Comparison of ENCODE assay signal across 29 mouse cellular contexts in genomic region chr11:87978905-87979304, GRCm38 (mm10). TPM values are rescaled to one million over a fixed set of nuclear protein-coding genes. Genes with fewer than 3 reads are reported as not detected.
DNase-seq lines count a peak whose midpoint lies in the region; ATAC-seq and TF ChIP-seq lines count a peak whose summit lies in the region.
"Had no signal": no experiment of that assay in that cellular context is flagged by ENCODE, and none has a peak within 500 bp of the region (broad histone marks: within the 10 kb centered on the region; RNA-seq: fewer than 3 reads in every experiment).

No protein-coding gene starts in this region.

- no peak for DNase-seq in forebrain, postnatal 0 days
- DNase-seq in kidney, postnatal 0 days (ENCODE audit: low spot score): peak; percentile 28
- DNase-seq in kidney, adult 18-20 months: no peak
- DNase-seq in natural killer cell, adult 2 months (ENCODE audit: low spot score in 2 of 2): no peak
- DNase-seq: adrenal gland, postnatal 25 days; cerebellum, adult 9-10 months; gastrocnemius, postnatal 25 days; heart, adult 18-20 months; heart, postnatal 4 days; kidney, adult 9 months; kidney, postnatal 36 days; left cerebral cortex, postnatal 4 days; liver; lung, postnatal 10 days; thymus, postnatal 14 days had no signal

- H3K27me3 ChIP-seq in forebrain, postnatal 0 days (ENCODE audit: insufficient read depth, low read length): no peaks in the 10 kb centered on the region
- H3K27me3 ChIP-seq in forebrain, embryonic 15.5 days: no peaks in the 10 kb centered on the region
- no peaks in the 10 kb centered on the region for H3K27me3 ChIP-seq in kidney, postnatal 0 days (ENCODE audit: insufficient read depth, low read length)
- no peaks in the 10 kb centered on the region for H3K27me3 ChIP-seq in neural tube, embryonic 13.5 days
- H3K27me3 ChIP-seq in neural tube, embryonic 15.5 days (replicated peaks): no peaks in the 10 kb centered on the region
- H3K27me3 ChIP-seq: liver, embryonic 15.5 days; midbrain, embryonic 12.5 days had no signal

- peaks cover 1% of the 10 kb centered on the region; the same call in 1 of the 2 replicates for H3K4me1 ChIP-seq in forebrain, postnatal 0 days (ENCODE audit: insufficient read depth)
- H3K4me1 ChIP-seq in forebrain, embryonic 15.5 days: peaks cover 22% of the 10 kb centered on the region
- H3K4me1 ChIP-seq in kidney, postnatal 0 days (replicated peaks; ENCODE audit: insufficient read depth, low read length): 0 out of 2 replicates have a peak, but pooled peaks cover 3% of the 10 kb centered on the region
- H3K4me1 ChIP-seq in neural tube, embryonic 13.5 days (replicated peaks): peaks cover 27% of the 10 kb centered on the region
- H3K4me1 ChIP-seq in neural tube, embryonic 15.5 days: peaks cover 32% of the 10 kb centered on the region

- H3K27ac ChIP-seq in forebrain, postnatal 0 days (ENCODE audit: low read depth, low read length): no peak overlapping the region
- H3K27ac ChIP-seq in forebrain, embryonic 15.5 days (replicated peaks): no peak overlapping the region
- H3K27ac ChIP-seq in kidney, postnatal 0 days: no peak overlapping the region
- no peak overlapping the region for H3K27ac ChIP-seq in neural tube, embryonic 13.5 days (replicated peaks)
- no peak overlapping the region for H3K27ac ChIP-seq in neural tube, embryonic 15.5 days (replicated peaks)
- H3K27ac ChIP-seq: embryonic facial prominence, embryonic 10.5 days; liver, embryonic 15.5 days; midbrain, embryonic 12.5 days had no signal

- H3K4me2 ChIP-seq in forebrain, postnatal 0 days (ENCODE audit: low read depth): no peak overlapping the region
- no peak overlapping the region for H3K4me2 ChIP-seq in forebrain, embryonic 15.5 days (replicated peaks)
- no peak overlapping the region for H3K4me2 ChIP-seq in kidney, postnatal 0 days (ENCODE audit: low read length)
- no peak overlapping the region for H3K4me2 ChIP-seq in neural tube, embryonic 13.5 days
- no peak overlapping the region for H3K4me2 ChIP-seq in neural tube, embryonic 15.5 days
- H3K4me2 ChIP-seq: liver, embryonic 15.5 days; midbrain, embryonic 12.5 days had no signal

- H3K9ac ChIP-seq in forebrain, postnatal 0 days: no peak overlapping the region
- no peak overlapping the region for H3K9ac ChIP-seq in forebrain, embryonic 15.5 days (replicated peaks)
- no peak overlapping the region for H3K9ac ChIP-seq in kidney, postnatal 0 days (ENCODE audit: low read depth, low read length)
- H3K9ac ChIP-seq in neural tube, embryonic 13.5 days: 0 out of 2 replicates have a peak overlapping the region, but pooled peaks have one; percentile 38
- H3K9ac ChIP-seq in neural tube, embryonic 15.5 days (replicated peaks): no peak overlapping the region
- H3K9ac ChIP-seq: liver, embryonic 15.5 days; midbrain, embryonic 12.5 days had no signal

- H3K9me3 ChIP-seq in forebrain, postnatal 0 days (ENCODE audit: low read length): no peaks in the 10 kb centered on the region
- H3K9me3 ChIP-seq in forebrain, embryonic 15.5 days: no peaks in the 10 kb centered on the region
- H3K9me3 ChIP-seq in kidney, postnatal 0 days (replicated peaks; ENCODE audit: low read length): no peaks in the 10 kb centered on the region
- no peaks in the 10 kb centered on the region for H3K9me3 ChIP-seq in neural tube, embryonic 13.5 days
- no peaks in the 10 kb centered on the region for H3K9me3 ChIP-seq in neural tube, embryonic 15.5 days (replicated peaks)
- H3K9me3 ChIP-seq: embryonic facial prominence, embryonic 10.5 days; liver, embryonic 15.5 days; midbrain, embryonic 12.5 days had no signal

- TF ChIP-seq CTCF in forebrain, postnatal 0 days (IDR thresholded peaks at IDR 0.05; ENCODE audit: low read depth): peak; percentile 40
- TF ChIP-seq CTCF in kidney, postnatal 0 days (IDR thresholded peaks at IDR 0.05; ENCODE audit: low read depth): peak; percentile 51; the same call in 1 of the 2 replicates

- WGBS in forebrain, postnatal 0 days: 77% methylated on average over 4 of the region's 4 CpGs
- 87% methylated on average over 4 of the region's 4 CpGs for WGBS in forebrain, embryonic 15.5 days
- 76% methylated on average over 4 of the region's 4 CpGs for WGBS in kidney, postnatal 0 days
- 78% methylated on average over 4 of the region's 4 CpGs for WGBS in neural tube, embryonic 13.5 days
- 78% methylated on average over 4 of the region's 4 CpGs for WGBS in neural tube, embryonic 15.5 days

- H3K36me3 ChIP-seq in forebrain, postnatal 0 days (ENCODE audit: insufficient read depth): peaks cover 62% of the 10 kb centered on the region
- H3K36me3 ChIP-seq in forebrain, embryonic 15.5 days: peaks cover 60% of the 10 kb centered on the region
- peaks cover 43% of the 10 kb centered on the region for H3K36me3 ChIP-seq in kidney, postnatal 0 days (ENCODE audit: insufficient read depth, low read length)
- peaks cover 68% of the 10 kb centered on the region for H3K36me3 ChIP-seq in neural tube, embryonic 13.5 days
- H3K36me3 ChIP-seq in neural tube, embryonic 15.5 days: peaks cover 69% of the 10 kb centered on the region

- H3K4me3 ChIP-seq in forebrain, postnatal 0 days (ENCODE audit: low read depth, low read length): no peak overlapping the region
- no peak overlapping the region for H3K4me3 ChIP-seq in forebrain, embryonic 15.5 days
- H3K4me3 ChIP-seq in kidney, postnatal 0 days (replicated peaks; ENCODE audit: low read depth, low read length): no peak overlapping the region
- no peak overlapping the region for H3K4me3 ChIP-seq in neural tube, embryonic 13.5 days
- no peak overlapping the region for H3K4me3 ChIP-seq in neural tube, embryonic 15.5 days (replicated peaks)
- H3K4me3 ChIP-seq: embryonic facial prominence, embryonic 10.5 days; liver, embryonic 15.5 days; midbrain, embryonic 12.5 days had no signal

- ATAC-seq in forebrain, postnatal 0 days: no peak
- ATAC-seq in forebrain, embryonic 15.5 days (replicated peaks): no peak
- no peak for ATAC-seq in kidney, postnatal 0 days (replicated peaks; ENCODE audit: low FRiP score, low read depth)
- no peak for ATAC-seq in neural tube, embryonic 13.5 days (ENCODE audit: low read depth)
- no peak for ATAC-seq in neural tube, embryonic 15.5 days (ENCODE audit: low FRiP score)
- ATAC-seq in inflammation-experienced regulatory T-cells, adult 6 months: no peak
- ATAC-seq: forebrain, embryonic 16.5 days had no signal

RNA-seq across cellular contexts. Expression of gene Dynll2, which starts 8.4 kb away (rescaled TPM):
- 36.5 and 54.9 TPM in 2 replicates for total RNA-seq in forebrain, postnatal 0 days (2014; rRNA removed)
- polyA plus RNA-seq in forebrain, postnatal 0 days (2015; fragmentation: Nextera tagmentation; extraction: Ambion mirVana): 41.7 and 49.8 TPM in 2 replicates
- 38.5 and 39.3 TPM in 2 replicates for polyA plus RNA-seq in forebrain, embryonic 15.5 days (2015; fragmentation: Nextera tagmentation; extraction: Ambion mirVana)
- polyA plus RNA-seq in kidney, postnatal 0 days (2015; fragmentation: Nextera tagmentation; extraction: Ambion mirVana): 24.0 and 24.7 TPM in 2 replicates
- 49.1 and 51.2 TPM in 2 replicates for polyA plus RNA-seq in neural tube, embryonic 13.5 days (2015; fragmentation: Nextera tagmentation; extraction: Ambion mirVana)
- 57.6 and 76.0 TPM in 2 replicates for polyA plus RNA-seq in neural tube, embryonic 15.5 days (2015; fragmentation: Nextera tagmentation; extraction: Ambion mirVana)
- 1 to 10 TPM; 1.7 to 7.1 (median 3.9) TPM for polyA plus RNA-seq in inflammation-experienced regulatory T-cells, adult 6 months (2017; shearing (Covaris generic))

RNA-seq across cellular contexts. Expression of gene Olfr464, which starts 58.1 kb away (rescaled TPM):
- not detected in 2 replicates for total RNA-seq in forebrain, postnatal 0 days (2014; rRNA removed)
- 0.07 TPM in 1 of 2 replicates, not detected in the other for polyA plus RNA-seq in forebrain, postnatal 0 days (2015; fragmentation: Nextera tagmentation; extraction: Ambion mirVana)
- not detected in 2 replicates for polyA plus RNA-seq in forebrain, embryonic 15.5 days (2015; fragmentation: Nextera tagmentation; extraction: Ambion mirVana)
- not detected in 2 replicates for polyA plus RNA-seq in kidney, postnatal 0 days (2015; fragmentation: Nextera tagmentation; extraction: Ambion mirVana)
- 0.08 TPM in 1 of 2 replicates, not detected in the other for polyA plus RNA-seq in neural tube, embryonic 13.5 days (2015; fragmentation: Nextera tagmentation; extraction: Ambion mirVana)
- polyA plus RNA-seq in neural tube, embryonic 15.5 days (2015; fragmentation: Nextera tagmentation; extraction: Ambion mirVana): 0.08 and 0.13 TPM in 2 replicates
- polyA plus RNA-seq in inflammation-experienced regulatory T-cells, adult 6 months (2017; shearing (Covaris generic)): not detected
- total RNA-seq: adrenal gland, postnatal 25 days; common myeloid progenitor, adult 5-6 weeks; gastrocnemius, postnatal 25 days; heart, adult 18-20 months; heart, postnatal 4 days; left cerebral cortex, postnatal 4 days; megakaryocyte progenitor cell, adult 5-6 weeks; monocyte, adult 5-6 weeks had no signal
- polyA plus RNA-seq: embryonic facial prominence, embryonic 10.5 days; forebrain, embryonic 16.5 days; heart, embryonic 16.5 days; liver, embryonic 15.5 days; midbrain, embryonic 12.5 days; neural tube, embryonic 11.5 days; spleen, adult 2 months had no signal
